Mouse (Mus musculus) ES-Bruce4 (cell line): ENCODE data around the gene Dync2h1.

Source experiments
- CTCF ChIP-seq: IDR thresholded peaks from one replicate; pipeline ENCODE4 v1.8.1; 2011; ENCODE audit warnings: low read depth, low read length
- EP300 ChIP-seq: IDR thresholded peaks from 2 replicates; pipeline ENCODE4 v1.6.1; 2011; ENCODE audit warnings: low read depth, low read length; ENCODE audit not compliant: insufficient read depth

DNA sequence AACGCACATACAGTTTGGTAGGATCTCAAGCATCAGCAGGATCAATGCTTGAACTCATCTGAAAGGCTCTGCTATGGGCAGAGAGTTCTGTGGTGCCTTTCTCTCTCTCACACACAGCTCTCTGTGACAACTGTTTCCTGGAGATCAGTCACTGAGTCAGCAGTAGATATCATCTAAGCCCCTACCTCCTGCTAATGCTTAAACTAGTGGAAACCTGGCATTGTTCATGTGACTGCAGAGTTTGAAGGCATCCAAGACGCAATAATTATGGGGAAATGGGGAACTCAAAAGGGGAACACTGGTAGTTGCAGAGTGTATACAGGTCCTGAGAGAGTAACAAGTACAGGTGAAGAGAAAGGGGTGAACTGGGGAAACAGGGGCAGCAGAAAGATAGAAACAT lies 109.6 kb downstream of the Dync2h1 start:
- TF ChIP-seq EP300: no peak
- no peak for TF ChIP-seq CTCF
